Mouse (Mus musculus) forebrain, embryonic 15.5 days (tissue): ENCODE results near the gene Srsf2. TPM values are rescaled to one million over a fixed set of nuclear protein-coding genes. Genes with fewer than 3 reads are reported as not detected.

ENCODE experiments used
- polyA plus RNA-seq: library from polyadenylated mRNA; unstranded; fragments of >200 nt; fragmentation: Nextera tagmentation; extraction: Ambion mirVana; gene quantifications from 2 replicates; pipeline ENCODE4 v1.2.1, GENCODE M21; 2015

Srsf2 gene
- polyA plus RNA-seq, 1 experiment from 2014 or later = 680 TPM

Other genes with a start within 250 kb of the Srsf2 start
- 1.3 and 1.4 TPM in 2 replicates for gene Rhbdf2, start 226.1 kb downstream of the Srsf2 start, polyA plus RNA-seq
- gene Prcd, start 199.6 kb downstream of the Srsf2 start, polyA plus RNA-seq = 2.0 and 2.4 TPM in 2 replicates
- gene Cygb, start 198.8 kb downstream of the Srsf2 start, polyA plus RNA-seq = 15.8 and 16.4 TPM in 2 replicates
- gene St6galnac1, start 77.6 kb downstream of the Srsf2 start, polyA plus RNA-seq = not detected in 2 replicates
- 7.6 and 10.7 TPM in 2 replicates for gene Mxra7, start 25.0 kb downstream of the Srsf2 start, polyA plus RNA-seq
- gene Mettl23, start 9.8 kb downstream of the Srsf2 start, polyA plus RNA-seq = 81.9 and 87.5 TPM in 2 replicates
- gene Jmjd6, start 9.6 kb downstream of the Srsf2 start, polyA plus RNA-seq = 76.7 and 78.5 TPM in 2 replicates
- 49.8 and 54.9 TPM in 2 replicates for gene Mfsd11, start 654 bp downstream of the Srsf2 start, polyA plus RNA-seq
- 32.0 and 32.8 TPM in 2 replicates for gene Mgat5b, start 65.8 kb upstream of the Srsf2 start, polyA plus RNA-seq